Mouse (Mus musculus) left cerebral cortex, adult 8-10 months (tissue): ENCODE measurements at regions not wholly inside any gene's neighbourhood (a gene's known extent, or its start where the extent isn't known, plus 50 kb on each side); places are given as distances from the start of the nearest gene placed in this dataset.
A peak's percentile ranks its signal among the peaks of the same experiment; 100 is the strongest.

Source experiments
- DNase-seq, 2 experiments: peaks; one replicate each; pipeline ENCODE4 v3.0.0; 2022; ENCODE audit warnings: low spot score in 2 of 2

DNA sequence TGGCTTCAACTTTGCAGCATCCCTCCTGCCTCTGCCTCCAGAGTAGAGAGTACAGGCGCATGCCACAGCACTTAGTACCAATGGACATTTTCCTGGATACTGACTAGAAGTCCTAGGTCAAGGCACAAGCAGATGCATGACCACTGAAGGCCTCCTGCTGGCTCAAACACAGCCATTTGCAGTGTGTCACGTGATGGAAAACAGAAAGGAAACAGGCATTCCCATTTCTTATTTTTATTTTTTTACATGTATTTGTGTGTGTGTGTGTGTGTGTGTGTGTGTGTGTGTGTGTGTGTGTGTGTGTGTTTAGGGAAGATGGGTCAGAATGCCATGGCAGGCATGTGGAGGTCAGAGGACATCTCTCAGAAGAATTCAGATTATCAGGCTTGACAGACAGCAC, 65.6 kb downstream of the Thap12 start:
- DNase-seq, result no peak

- no peak for DNase-seq
Measured at GRCm38 (mm10) chr7:98769111-98769734, 65.7 kb upstream of the Wnt11 start.

DNA sequence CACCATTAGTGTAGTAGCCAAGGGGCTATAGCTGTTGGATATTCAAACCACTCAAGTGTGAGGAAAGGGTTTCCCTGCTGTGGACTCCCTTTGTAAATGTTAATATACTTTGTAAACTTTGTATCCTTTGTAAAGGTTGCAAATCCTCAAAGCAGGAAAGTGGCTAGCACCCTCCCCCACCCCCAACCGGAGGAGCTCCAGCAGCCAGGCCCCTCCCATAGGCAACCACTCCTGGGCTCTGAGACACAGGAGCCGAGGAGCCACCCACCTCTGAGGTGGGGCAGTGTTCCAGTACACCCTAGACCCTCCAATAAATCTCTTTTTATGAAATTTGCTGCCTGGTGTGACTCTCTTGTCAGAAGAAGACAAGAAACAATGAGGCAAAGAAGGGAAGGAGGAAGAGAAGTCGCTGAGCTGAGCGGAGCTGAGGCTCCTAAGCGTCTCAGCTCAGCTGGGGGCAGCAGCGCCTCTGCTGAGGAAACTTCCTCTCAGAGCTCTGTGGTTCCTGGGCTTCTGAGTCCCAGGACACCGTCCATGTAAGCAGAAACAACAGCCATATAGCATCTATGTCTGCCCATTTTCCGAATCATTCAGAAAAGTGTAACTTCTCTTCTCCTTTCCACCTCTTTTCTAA, 64.5 kb upstream of the Wnt11 start:
- DNase-seq, result no peak

DNA sequence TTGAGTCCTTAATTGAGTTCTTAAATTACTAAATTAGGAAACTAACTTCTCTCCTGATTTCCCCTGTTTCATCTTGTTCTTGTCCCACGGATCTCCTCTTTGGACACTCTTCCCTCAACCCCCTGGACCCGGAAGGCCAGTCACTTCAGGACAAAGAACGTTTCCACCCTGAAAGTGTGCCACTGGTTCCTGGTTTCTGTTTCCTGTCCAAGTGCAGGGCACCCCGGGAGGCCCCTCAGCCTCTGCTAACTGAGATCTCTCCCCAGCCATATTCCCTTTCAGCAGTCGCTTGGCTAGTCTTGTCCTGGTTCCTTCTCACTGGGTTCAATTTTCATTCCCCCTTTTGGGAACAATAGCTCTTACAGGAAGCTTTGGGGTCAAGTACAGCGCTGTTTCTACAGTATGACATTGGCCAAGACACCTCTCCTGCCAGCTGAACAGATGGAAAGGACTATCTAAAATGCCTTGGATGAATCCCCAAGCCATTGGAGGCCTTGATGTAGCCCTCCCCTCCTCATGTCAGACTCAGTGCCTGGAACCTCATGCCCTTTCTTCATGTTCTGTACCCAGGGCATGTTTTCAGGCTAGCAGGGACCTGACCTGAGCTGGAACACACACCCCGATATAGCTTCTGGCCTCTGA, 63.7 kb upstream of the Wnt11 start:
- DNase-seq, result no peak

DNA sequence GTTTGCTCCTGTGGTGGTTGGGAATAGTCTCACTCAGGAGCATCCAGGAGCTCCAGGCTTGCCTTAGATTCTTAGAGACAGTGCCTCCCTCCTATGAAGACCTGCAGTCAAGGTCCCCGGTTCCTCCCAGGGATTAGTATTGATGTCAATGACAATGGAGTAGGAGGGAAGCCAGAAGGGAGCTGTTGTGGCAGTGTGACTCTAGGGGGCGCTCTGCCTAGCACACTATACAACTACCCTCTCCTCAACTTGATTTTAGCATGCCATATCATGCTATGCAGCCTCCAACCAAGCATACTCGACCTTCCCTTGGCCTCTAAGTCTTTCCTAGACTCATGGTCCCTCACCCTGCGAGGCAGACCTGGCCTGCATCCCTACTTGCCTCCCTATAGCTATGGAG, 60.3 kb upstream of the Wnt11 start:
- no peak for DNase-seq

DNA sequence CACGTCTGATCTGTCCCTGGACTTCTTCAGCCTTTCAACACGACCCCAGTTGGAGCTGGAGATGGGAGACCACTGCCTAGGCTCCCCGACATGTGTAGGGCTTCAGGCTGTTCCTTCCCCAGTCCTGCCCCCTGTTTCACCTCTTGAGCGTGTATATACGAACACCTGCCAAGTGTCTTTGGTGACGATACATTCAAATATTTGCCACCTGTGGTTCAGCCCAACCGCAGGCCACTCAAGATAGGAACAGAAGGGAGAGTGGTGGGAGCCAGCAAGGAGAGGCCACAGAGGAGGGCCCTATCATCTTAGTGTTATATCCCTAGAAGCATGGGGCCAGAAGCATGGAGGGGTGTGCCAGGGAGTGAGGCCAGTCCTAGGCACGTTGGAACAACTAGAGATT, 59.9 kb upstream of the Wnt11 start:
- DNase-seq, result no peak

GRCm38 (mm10) chr7:98777304-98777849, 57.5 kb upstream of the Wnt11 start:
- no peak for DNase-seq

DNA sequence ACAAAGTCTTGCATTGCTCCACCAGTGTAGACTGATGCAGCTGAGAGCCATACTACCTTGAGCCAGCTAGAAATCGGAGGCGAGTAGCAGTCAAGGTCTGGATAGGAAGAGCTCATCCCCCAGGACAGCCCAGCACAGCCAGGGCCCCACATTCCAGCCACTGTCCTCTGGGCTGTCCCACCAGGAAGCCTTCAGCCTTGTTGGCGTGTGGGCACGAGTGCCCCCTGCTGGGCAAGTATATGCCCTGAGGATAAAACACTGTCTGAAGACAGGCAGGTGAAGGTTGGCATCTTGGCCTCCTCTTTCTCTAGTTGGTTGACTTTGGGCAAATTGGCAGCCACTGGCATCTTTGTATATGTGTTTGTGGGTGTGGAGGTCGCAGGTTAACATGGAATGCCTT, 56.0 kb upstream of the Wnt11 start:
- DNase-seq, result peak in 1 of 2 experiments; percentile 37

DNA sequence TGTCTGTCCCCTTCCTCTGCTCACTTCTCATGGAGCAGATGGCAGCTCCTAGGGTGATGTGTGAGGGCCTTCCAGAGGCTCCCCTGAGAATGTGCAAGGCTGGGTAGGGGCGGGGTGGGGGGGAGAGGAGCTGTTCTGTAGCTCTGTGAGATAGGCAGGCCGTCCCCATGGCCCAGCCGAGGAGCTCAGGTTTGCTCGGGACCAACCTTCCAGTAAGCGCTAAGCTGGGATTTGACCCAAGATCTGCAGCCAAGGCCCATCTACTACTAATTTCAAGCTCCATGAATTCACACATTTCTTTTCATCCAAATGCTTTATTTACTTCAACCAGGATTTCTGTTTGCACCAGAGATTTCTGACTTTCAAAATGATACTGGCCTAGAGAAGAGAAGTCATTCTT, 51.4 kb upstream of the Wnt11 start:
- no peak for DNase-seq

- no peak for DNase-seq
Measured at GRCm38 (mm10) chr7:98783954-98784353, 51.0 kb upstream of the Wnt11 start.

DNA sequence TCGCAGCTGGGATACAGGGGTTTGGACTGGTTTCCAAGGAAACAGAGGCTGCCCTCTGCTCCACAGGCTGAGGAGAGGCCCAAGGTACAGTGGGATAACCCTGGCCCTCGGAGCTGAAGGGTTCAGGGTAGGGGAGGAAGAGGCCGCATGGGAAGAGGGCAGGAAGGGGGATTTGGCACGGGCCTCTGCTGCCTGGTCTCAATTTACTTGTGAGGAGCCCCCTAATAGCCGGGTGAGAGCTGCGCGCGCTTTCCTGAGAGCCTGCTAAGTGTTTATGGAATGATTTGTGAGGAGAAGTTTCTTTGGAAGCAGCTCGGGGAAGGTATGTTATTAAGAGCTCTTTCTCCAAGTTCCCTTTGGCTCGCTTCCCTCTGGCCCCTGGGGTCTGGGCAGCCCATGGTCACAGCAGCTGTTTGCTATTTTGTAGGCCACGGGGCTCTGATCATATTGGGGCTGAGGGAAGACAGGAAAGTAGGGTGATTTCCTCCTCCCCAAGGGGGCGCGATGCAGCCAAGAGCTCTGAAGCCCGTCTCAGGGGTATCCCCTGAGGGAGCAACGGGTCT, 50.5 kb upstream of the Wnt11 start:
- DNase-seq, result no peak
